Mouse (Mus musculus) heart, embryonic 15.5 days (tissue): ENCODE measurements around the gene Fam131c. TPM values are rescaled to one million over a fixed set of nuclear protein-coding genes. Genes with fewer than 3 reads are reported as not detected.
A peak's percentile ranks its signal among the peaks of the same experiment; 100 is the strongest.

Experiments used
- ATAC-seq: fragments of 200-750 bp; cut with Nextera tagmentation; replicated peaks from 2 replicates; pipeline ENCODE4 v1.8.0; 2017; ENCODE audit warnings: low read depth, moderate TSS enrichment; ENCODE audit not compliant: insufficient number of reproducible peaks, insufficient read depth, low FRiP score
- H3K27ac ChIP-seq: fragments of 300-500 bp; sonication (generic); 2 replicates; pipeline ENCODE4 v1.5.1; 2015; ENCODE audit warnings: mild to moderate bottlenecking, inconsistent platforms
- H3K27me3 ChIP-seq: fragments of 300-500 bp; sonication (generic); 2 replicates; pipeline ENCODE4 v1.6.1; 2015; ENCODE audit warnings: inconsistent platforms
- H3K36me3 ChIP-seq: fragments of 300-500 bp; sonication (generic); 2 replicates; pipeline ENCODE4 v1.6.1; 2015; ENCODE audit warnings: mild to moderate bottlenecking, inconsistent platforms
- H3K4me1 ChIP-seq: fragments of 300-500 bp; sonication (generic); replicated peaks from 2 replicates; pipeline ENCODE4 v1.6.1; 2015; ENCODE audit warnings: inconsistent platforms
- H3K4me2 ChIP-seq: fragments of 300-500 bp; sonication (generic); 2 replicates; pipeline ENCODE4 v1.6.1; 2015; ENCODE audit warnings: inconsistent platforms, mild to moderate bottlenecking, moderate library complexity
- H3K4me3 ChIP-seq: fragments of 300-500 bp; sonication (generic); 2 replicates; pipeline ENCODE4 v1.5.1; 2015; ENCODE audit warnings: mild to moderate bottlenecking, inconsistent platforms
- H3K9ac ChIP-seq: fragments of 300-500 bp; sonication (generic); 2 replicates; pipeline ENCODE4 v1.6.1; 2015; ENCODE audit warnings: mild to moderate bottlenecking, inconsistent platforms
- H3K9me3 ChIP-seq: fragments of 300-500 bp; sonication (generic); replicated peaks from 2 replicates; pipeline ENCODE4 v1.6.1; 2016; ENCODE audit warnings: inconsistent platforms
- WGBS: fragments of 180-500 bp; shearing (Covaris S2); methylation state at CpG from one replicate; pipeline ENCODE4 v1.1.7; 2015; ENCODE audit warnings: mixed read lengths; 5-methylcytosine and 5-hydroxymethylcytosine counted together
- polyA plus RNA-seq: library from polyadenylated mRNA; unstranded; fragments of >200 nt; fragmentation: Nextera tagmentation; extraction: Ambion mirVana; gene quantifications from 2 replicates; pipeline ENCODE4 v1.2.1, GENCODE M21; 2015

Gene Fam131c
- polyA plus RNA-seq, 1 experiment from 2014 or later = 0.53 TPM

DNA sequence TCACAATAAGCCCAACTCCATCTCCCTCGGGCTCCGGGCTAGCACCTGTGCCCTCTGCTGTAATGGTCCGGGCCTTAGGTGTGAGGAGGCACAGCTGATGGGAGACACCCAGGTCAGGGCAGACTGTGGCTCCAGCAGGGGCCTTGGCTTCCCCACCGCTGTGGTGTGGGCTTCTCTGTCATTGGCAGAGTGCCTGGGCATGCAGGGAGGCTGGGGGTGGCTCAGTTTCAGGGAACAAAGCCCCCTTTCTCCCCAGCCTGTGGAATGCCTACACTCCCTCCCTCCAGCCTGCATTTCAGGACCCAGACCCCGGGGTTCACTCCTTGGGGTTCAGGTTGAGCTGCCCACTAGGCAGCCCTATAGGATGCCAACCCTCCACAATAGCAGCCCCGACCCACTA is 31.8 kb upstream of the Fam131c start:
- Histone ChIP-seq H3K27me3 (peaks cover 3% of the 10 kb centered on the region; the same call in 1 of the 2 replicates), H3K36me3 (no peaks in the 10 kb centered on the region), H3K9me3 (no peaks in the 10 kb centered on the region), H3K4me3 (no peak overlapping the region), H3K9ac (no peak overlapping the region), H3K4me2 (no peak overlapping the region), H3K4me1 (peaks cover 33% of the 10 kb centered on the region), H3K27ac (no peak overlapping the region)
- 73% methylated on average over 6 of the region's 6 CpGs for WGBS
- ATAC-seq = no peak

DNA sequence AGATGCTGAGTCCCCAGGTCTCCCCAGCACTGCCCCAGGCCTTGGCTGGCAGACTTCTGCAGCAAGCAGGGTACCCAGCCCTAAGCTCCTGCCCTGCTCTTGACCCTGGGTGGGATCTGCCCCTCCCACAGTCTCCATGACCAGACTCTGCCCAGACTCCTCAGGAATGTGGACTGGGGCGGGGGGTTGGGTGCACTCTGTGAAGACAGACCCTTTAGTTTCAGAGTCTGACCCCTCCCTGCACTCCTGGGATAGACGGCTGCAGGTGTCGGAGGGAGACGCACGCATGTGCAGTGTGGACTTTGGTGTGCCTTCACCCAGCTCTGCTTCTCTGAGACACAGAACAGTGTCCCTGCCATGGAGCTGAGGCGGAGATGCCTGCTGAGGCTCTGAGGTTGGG is 30.0 kb upstream of the Fam131c start:
- WGBS = 34% methylated on average over 6 of the region's 6 CpGs
- Histone ChIP-seq H3K4me1 (peaks cover 33% of the 10 kb centered on the region), H3K9ac (no peak overlapping the region), H3K36me3 (no peaks in the 10 kb centered on the region), H3K4me3 (no peak overlapping the region), H3K27me3 (peaks cover 5% of the 10 kb centered on the region; the same call in 1 of the 2 replicates), H3K4me2 (no peak overlapping the region), H3K27ac (no peak overlapping the region), H3K9me3 (no peaks in the 10 kb centered on the region)
- peak; percentile 38; the same call in 1 of the 2 replicates for ATAC-seq

DNA sequence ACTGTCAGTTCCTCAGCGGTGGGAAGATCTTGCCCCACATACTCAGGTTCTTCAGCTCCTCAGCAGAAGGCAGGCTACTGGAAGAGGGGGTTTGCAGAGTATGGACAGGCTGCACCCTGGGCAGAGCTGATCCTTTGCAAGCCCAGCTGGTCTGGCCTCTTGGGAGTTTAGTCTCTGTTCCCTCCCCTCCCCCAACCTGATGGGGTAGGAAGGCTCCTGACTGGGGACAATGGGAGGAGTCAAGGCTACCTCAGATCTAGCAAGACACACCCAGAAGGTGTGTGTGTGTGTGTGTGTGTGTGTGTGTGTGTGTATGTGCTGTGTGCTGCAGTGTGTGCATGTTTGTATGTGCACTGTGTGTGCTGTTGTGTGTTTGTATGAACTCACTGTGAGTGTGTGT is 29.2 kb upstream of the Fam131c start:
- ATAC-seq = no peak
- Histone ChIP-seq H3K4me2 (no peak overlapping the region), H3K27me3 (peaks cover 5% of the 10 kb centered on the region; the same call in 1 of the 2 replicates), H3K9ac (no peak overlapping the region), H3K27ac (no peak overlapping the region), H3K4me3 (no peak overlapping the region), H3K9me3 (no peaks in the 10 kb centered on the region), H3K36me3 (no peaks in the 10 kb centered on the region), H3K4me1 (peaks cover 33% of the 10 kb centered on the region)
- WGBS = 24% methylated on average over 1 of the region's 1 CpGs

DNA sequence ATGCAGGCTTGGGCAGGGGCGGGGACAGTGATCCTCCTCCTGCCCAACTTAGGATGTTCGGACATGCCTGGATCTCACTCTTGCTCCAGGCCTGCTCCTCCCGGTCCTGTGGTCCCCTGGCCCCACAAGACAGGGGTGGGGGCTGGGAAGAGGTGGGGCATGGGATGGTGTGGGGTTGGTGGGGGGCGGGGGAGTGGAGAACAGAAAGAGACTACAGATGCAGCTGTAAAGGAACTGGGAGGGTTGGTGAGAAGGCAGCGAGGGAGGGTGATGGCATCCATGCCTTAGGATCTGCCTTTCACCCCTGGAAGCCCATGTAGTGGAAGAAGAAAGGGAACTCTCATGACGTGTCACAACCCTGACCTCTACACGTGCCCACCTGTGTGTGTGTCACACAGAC is 26.5 kb upstream of the Fam131c start:
- 61% methylated on average over 7 of the region's 7 CpGs for WGBS
- H3K27me3 ChIP-seq = peaks cover 5% of the 10 kb centered on the region; the same call in 1 of the 2 replicates
- no peaks in the 10 kb centered on the region for H3K9me3 ChIP-seq
- H3K4me2 ChIP-seq = no peak overlapping the region
- no peaks in the 10 kb centered on the region for H3K36me3 ChIP-seq
- H3K27ac ChIP-seq = no peak overlapping the region
- no peak for ATAC-seq
- H3K9ac ChIP-seq = no peak overlapping the region
- no peak overlapping the region for H3K4me3 ChIP-seq
- peaks cover 11% of the 10 kb centered on the region for H3K4me1 ChIP-seq

DNA sequence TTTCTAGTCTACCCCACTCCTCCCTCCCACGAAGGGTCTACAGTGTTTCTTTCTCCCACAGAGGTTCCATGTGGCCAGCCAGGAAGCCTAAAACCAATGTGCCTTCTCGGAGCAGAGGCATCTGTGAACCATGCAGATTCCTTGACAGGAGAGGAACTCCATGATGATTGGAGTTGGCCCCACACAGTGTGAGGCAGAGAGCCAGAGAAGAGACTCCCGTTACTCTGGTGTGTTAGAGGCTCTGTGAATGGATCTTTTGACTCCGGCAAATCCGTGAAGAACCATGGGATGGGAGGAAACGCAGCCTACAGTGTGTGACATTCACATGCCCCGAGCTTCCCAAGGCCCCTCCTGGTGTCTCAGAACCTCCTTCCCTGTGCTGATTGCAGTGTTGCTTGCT is 24.5 kb upstream of the Fam131c start:
- no peak overlapping the region for H3K27ac ChIP-seq
- H3K4me2 ChIP-seq = no peak overlapping the region
- no peak for ATAC-seq
- H3K4me1 ChIP-seq = peaks cover 15% of the 10 kb centered on the region
- H3K4me3 ChIP-seq = no peak overlapping the region
- H3K9ac ChIP-seq = no peak overlapping the region
- no peaks in the 10 kb centered on the region for H3K36me3 ChIP-seq
- 57% methylated on average over 7 of the region's 7 CpGs for WGBS
- no peaks in the 10 kb centered on the region for H3K9me3 ChIP-seq
- peaks cover 5% of the 10 kb centered on the region; the same call in 1 of the 2 replicates for H3K27me3 ChIP-seq

DNA sequence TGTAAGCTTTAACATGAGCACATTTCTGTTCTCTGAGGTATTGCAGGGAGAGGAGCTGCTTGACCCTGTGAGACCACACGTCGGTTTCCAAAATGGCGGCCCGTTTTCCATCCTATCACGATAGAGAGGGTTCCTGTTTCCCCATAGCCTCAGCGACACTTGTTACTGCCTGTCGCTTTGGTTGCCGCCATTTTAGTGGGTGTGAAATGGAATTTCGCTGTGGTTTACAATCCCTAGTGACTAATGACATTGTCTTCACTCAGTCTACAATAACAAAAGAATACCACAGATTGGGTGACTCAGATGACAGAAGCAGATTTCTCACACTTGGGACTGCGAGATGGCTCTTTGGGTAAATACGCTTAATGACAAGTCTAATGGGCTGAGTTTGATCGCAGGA is 22.8 kb upstream of the Fam131c start:
- Histone ChIP-seq H3K27ac (no peak overlapping the region), H3K36me3 (no peaks in the 10 kb centered on the region), H3K27me3 (peaks cover 5% of the 10 kb centered on the region; the same call in 1 of the 2 replicates), H3K9ac (no peak overlapping the region), H3K4me2 (no peak overlapping the region), H3K4me1 (peaks cover 12% of the 10 kb centered on the region), H3K4me3 (no peak overlapping the region), H3K9me3 (no peaks in the 10 kb centered on the region)
- 86% methylated on average over 12 of the region's 12 CpGs for WGBS
- ATAC-seq = no peak

DNA sequence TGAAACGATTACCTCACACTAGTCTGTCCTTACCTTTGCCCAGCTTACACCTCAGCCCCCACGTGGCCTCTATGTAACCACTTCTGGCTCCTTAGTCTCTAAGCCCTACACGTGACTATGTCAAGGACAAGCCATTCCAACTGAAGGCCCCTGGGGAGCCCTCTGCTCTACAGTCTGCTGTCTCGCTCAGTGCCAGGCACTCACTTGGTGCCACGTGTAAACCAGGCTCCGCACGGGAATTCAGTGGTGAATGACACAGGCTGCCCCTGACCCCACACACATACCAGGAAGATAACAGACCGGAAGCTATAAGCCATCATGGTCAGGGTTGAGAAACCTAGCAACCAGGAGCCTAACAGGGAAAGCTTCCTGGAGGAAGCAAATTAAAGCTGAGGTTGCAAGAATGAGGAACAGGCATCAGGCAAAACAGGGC is 20.6 kb upstream of the Fam131c start:
- Histone ChIP-seq H3K36me3 (no peaks in the 10 kb centered on the region), H3K4me1 (peaks cover 12% of the 10 kb centered on the region), H3K27me3 (no peaks in the 10 kb centered on the region), H3K4me2 (no peak overlapping the region), H3K9me3 (no peaks in the 10 kb centered on the region), H3K4me3 (no peak overlapping the region), H3K9ac (no peak overlapping the region), H3K27ac (no peak overlapping the region)
- WGBS = 25% methylated on average over 8 of the region's 8 CpGs
- peak; percentile 42 for ATAC-seq

DNA sequence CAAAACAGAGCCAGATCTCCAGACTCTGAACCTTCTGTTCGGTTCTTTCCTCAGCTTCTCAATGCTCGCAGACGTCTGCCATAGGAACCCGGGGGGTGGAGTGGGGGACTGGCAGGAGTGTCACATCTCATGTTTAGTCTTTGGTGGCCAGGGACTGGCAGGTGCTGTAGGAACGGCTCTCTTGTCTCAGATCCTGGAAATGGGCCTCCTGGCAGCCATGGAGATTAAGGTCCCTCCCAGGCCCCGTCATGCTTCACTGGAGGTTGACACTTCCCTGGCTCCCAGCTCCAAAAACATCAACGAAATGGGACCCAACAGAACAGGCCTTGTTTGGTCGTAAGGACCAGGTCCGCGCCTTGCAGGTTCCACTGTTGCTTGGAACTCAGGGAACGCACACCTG is 19.4 kb upstream of the Fam131c start:
- H3K9me3 ChIP-seq = no peaks in the 10 kb centered on the region
- H3K4me2 ChIP-seq = no peak overlapping the region
- H3K36me3 ChIP-seq = no peaks in the 10 kb centered on the region
- peaks cover 15% of the 10 kb centered on the region for H3K4me1 ChIP-seq
- 69% methylated on average over 11 of the region's 11 CpGs for WGBS
- no peaks in the 10 kb centered on the region for H3K27me3 ChIP-seq
- H3K9ac ChIP-seq = no peak overlapping the region
- H3K4me3 ChIP-seq = no peak overlapping the region
- ATAC-seq = no peak
- H3K27ac ChIP-seq = no peak overlapping the region

DNA sequence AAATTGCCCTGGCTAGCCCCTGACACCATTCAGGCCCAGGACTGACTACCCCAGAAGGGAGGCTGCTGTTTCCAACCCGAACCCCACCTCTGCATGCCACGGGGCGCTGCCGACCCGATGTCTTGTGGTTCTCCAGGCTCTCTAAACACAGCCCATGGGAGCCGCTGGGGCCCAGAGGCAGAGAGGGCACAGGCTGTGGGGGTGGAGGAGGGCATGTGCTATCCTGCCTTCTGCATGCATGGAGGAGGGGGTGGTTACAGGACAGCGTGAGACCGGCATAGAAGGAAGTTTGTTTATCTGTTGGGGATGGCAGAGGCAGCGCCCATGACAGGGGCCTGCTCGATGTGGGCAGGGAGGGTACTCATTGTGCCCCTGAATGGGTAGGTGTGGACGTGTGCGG is 18.0 kb upstream of the Fam131c start:
- Histone ChIP-seq H3K9me3 (no peaks in the 10 kb centered on the region), H3K4me1 (peaks cover 18% of the 10 kb centered on the region), H3K9ac (no peak overlapping the region), H3K36me3 (no peaks in the 10 kb centered on the region), H3K27me3 (no peaks in the 10 kb centered on the region), H3K4me3 (no peak overlapping the region), H3K4me2 (no peak overlapping the region), H3K27ac (no peak overlapping the region)
- no peak for ATAC-seq
- WGBS = 76% methylated on average over 12 of the region's 12 CpGs

DNA sequence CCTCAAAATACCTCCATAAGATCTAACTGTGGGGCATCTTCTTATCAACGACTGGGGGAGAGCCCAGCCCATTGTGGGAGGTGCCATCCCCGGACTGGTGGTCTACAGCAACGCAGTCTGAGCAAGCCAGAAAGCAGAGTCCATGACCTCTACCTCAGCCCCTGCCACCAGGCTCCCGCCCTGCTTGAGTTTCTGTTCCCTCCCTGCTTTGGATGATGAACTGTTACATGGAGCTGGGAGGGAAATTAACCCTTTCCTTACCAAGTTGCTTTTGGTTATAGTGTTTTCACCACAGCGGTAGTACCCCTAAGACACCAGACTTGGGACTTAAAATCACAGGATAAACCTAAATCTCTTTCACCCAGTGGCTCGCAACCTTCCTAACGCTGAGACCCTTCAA is 16.0 kb upstream of the Fam131c start:
- no peak for ATAC-seq
- Histone ChIP-seq H3K9me3 (no peaks in the 10 kb centered on the region), H3K4me2 (no peak overlapping the region), H3K4me3 (no peak overlapping the region), H3K36me3 (no peaks in the 10 kb centered on the region), H3K4me1 (peaks cover 18% of the 10 kb centered on the region), H3K27ac (no peak overlapping the region), H3K27me3 (no peaks in the 10 kb centered on the region), H3K9ac (no peak overlapping the region)
- WGBS = 65% methylated on average over 7 of the region's 7 CpGs

DNA sequence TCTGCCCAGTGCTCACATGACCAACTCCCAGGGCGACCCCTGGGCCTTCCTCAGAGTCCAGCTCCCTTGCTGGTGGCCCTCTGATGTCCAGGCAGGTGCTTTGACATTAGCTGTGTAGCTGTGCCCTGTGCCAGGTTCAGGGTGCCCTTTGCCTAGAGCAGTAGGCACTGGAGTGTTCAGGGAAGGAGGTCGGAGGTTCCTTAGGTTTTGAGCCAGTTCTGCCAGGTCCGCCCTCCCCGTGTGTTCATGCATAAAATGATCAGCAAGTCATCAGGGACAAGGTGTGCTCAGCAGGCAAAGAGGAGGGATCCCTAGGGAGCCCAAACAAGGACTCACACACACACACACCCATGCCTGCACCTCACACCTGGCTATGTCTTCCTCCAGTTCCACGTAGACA is 15.0 kb upstream of the Fam131c start:
- Histone ChIP-seq H3K4me2 (no peak overlapping the region), H3K9ac (no peak overlapping the region), H3K36me3 (no peaks in the 10 kb centered on the region), H3K27me3 (no peaks in the 10 kb centered on the region), H3K27ac (no peak overlapping the region), H3K4me1 (peaks cover 10% of the 10 kb centered on the region), H3K9me3 (no peaks in the 10 kb centered on the region), H3K4me3 (no peak overlapping the region)
- ATAC-seq = no peak
- 79% methylated on average over 5 of the region's 5 CpGs for WGBS

DNA sequence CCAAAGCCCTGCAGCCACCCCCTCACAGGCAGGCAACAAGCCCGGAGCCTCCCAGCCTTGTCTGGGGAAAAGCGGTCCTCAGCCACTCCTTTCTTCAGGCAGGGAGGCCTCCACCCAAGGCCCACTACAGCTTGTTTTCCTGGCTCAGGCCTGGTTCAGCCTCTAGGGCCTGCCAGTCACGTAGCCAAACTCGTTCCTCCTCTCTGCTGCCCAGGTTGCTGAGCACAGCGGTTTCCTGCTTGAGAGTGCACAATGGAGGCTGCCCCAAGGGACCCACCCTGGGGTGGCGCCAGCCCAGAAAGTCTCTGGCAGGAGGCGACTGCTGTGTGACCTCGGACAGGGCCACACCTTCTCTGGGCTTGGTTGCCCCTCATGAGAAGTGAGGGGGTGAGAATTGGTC is 14.2 kb upstream of the Fam131c start:
- 0 out of 2 replicates have a peak, but pooled peaks have one; percentile 21 for ATAC-seq
- H3K4me2 ChIP-seq = no peak overlapping the region
- no peaks in the 10 kb centered on the region for H3K27me3 ChIP-seq
- 66% methylated on average over 8 of the region's 8 CpGs for WGBS
- no peak overlapping the region for H3K4me3 ChIP-seq
- no peaks in the 10 kb centered on the region for H3K36me3 ChIP-seq
- peaks cover 7% of the 10 kb centered on the region; the same call in 1 of the 2 replicates for H3K4me1 ChIP-seq
- H3K9ac ChIP-seq = no peak overlapping the region
- 0 out of 2 replicates have a peak overlapping the region, but pooled peaks have one; percentile 7 for H3K27ac ChIP-seq
- no peaks in the 10 kb centered on the region for H3K9me3 ChIP-seq
